Mouse (Mus musculus): ENCODE measurements at regions not wholly inside any gene's neighbourhood (a gene's known extent, or its start where the extent isn't known, plus 50 kb on each side); places are given as distances from the start of the nearest gene placed in this dataset.

DNA sequence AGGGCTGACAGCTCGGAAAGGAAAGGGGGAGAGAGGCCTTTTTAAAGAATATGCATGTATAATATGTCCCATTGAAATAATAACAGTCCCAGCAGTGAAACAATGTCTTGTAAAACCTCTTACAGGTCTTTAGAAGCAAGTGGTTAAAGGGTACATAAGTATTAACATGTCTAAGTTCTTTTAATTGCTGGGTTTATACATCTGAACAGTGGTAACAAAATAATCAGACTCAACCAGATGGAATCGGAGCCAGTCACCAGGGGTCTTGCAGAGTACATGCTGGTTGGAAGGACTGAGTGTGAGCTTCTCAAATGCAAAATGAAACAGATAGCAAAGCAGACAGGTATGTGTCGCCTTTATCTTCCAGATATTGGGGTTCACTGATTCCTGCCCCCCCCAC is 317.3 kb downstream of the Nsun3 start:
- no peaks in the 10 kb centered on the region for H3K27me3 ChIP-seq
- WGBS, result 57% methylated on average over 3 of the region's 3 CpGs
- no peak for ATAC-seq (replicated peaks; ENCODE audit: insufficient number of reproducible peaks, insufficient read depth, low FRiP score, low read depth)
- H3K4me3 ChIP-seq, result no peak overlapping the region
- H3K36me3 ChIP-seq, result no peaks in the 10 kb centered on the region
- no peak overlapping the region for H3K9ac ChIP-seq
- no peak overlapping the region for H3K4me2 ChIP-seq
- no peak overlapping the region for H3K27ac ChIP-seq
- H3K9me3 ChIP-seq (replicated peaks), result no peaks in the 10 kb centered on the region
- no peaks in the 10 kb centered on the region for H3K4me1 ChIP-seq (replicated peaks)

GRCm38 (mm10) chr16:62468846-62469245 is 317.8 kb downstream of the Nsun3 start:
- no peaks in the 10 kb centered on the region for H3K9me3 ChIP-seq (replicated peaks)
- no peak overlapping the region for H3K27ac ChIP-seq
- H3K4me1 ChIP-seq (replicated peaks), result no peaks in the 10 kb centered on the region
- WGBS, result 40% methylated on average over 3 of the region's 3 CpGs
- no peak for ATAC-seq (replicated peaks; ENCODE audit: insufficient number of reproducible peaks, insufficient read depth, low FRiP score, low read depth)
- H3K9ac ChIP-seq, result no peak overlapping the region
- H3K36me3 ChIP-seq, result no peaks in the 10 kb centered on the region
- no peak overlapping the region for H3K4me3 ChIP-seq
- no peak overlapping the region for H3K4me2 ChIP-seq
- H3K27me3 ChIP-seq, result no peaks in the 10 kb centered on the region

DNA sequence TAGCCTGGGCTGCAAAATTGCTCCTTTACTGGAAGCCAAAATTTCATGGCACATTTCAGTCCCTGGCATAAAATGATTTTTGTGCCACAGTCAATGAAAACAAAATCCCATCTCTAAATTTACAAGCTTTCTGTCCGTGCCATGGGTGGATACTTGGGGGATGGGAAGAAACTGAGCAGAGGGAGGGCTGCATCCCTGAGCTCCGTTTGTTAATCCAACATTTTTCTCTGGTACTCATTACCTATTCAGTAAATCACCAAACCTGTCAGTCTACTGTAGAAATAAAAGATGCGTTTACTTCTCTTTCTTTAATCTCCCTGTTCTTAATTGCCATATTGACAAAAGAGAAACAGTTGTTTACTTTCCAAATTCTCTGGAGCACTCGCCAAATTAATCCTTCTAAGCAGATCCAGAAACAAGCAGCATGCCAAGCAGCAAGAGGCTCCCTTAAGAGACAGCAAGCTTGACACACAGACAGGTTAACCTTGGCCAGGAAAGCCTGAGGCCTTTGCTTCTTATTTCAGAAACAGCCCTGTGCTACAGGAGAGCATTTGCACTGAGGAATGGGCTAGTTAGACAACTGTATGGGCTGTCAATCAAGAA is 326.6 kb downstream of the Nsun3 start:
- no peak for ATAC-seq (replicated peaks; ENCODE audit: insufficient number of reproducible peaks, insufficient read depth, low FRiP score, low read depth)
- no peaks in the 10 kb centered on the region for H3K36me3 ChIP-seq
- H3K27ac ChIP-seq, result no peak overlapping the region
- H3K4me3 ChIP-seq, result no peak overlapping the region
- no peak overlapping the region for H3K9ac ChIP-seq
- no peaks in the 10 kb centered on the region for H3K27me3 ChIP-seq
- H3K4me1 ChIP-seq (replicated peaks), result no peaks in the 10 kb centered on the region
- H3K4me2 ChIP-seq, result no peak overlapping the region
- 50% methylated on average over 4 of the region's 4 CpGs for WGBS
- H3K9me3 ChIP-seq (replicated peaks), result no peaks in the 10 kb centered on the region

DNA sequence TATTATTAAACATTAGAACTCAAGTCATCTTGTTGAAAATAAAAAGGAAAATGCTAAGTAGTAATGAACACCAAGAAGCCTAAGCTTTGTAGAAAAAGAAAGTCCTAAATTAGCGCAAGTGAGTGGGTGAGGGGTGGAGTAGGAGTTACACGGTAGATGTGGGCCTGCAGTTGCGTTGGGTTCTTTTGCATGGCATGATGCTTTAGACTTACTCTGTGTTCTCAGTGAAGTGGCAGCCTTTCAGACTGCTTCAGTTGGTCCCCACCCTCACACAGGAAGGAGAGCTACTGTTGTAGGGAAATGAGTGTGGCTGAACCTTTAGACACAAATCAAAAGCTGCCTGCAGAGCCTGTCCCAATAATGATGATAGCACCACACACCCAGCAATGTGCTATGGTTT is 336.9 kb downstream of the Nsun3 start:
- Histone ChIP-seq H3K9me3 (replicated peaks) (no peaks in the 10 kb centered on the region), H3K27ac (no peak overlapping the region), H3K4me3 (no peak overlapping the region), H3K27me3 (no peaks in the 10 kb centered on the region), H3K36me3 (no peaks in the 10 kb centered on the region), H3K4me2 (no peak overlapping the region), H3K4me1 (replicated peaks) (no peaks in the 10 kb centered on the region), H3K9ac (no peak overlapping the region)
- 85% methylated on average over 3 of the region's 3 CpGs for WGBS
- no peak for ATAC-seq (replicated peaks; ENCODE audit: insufficient number of reproducible peaks, insufficient read depth, low FRiP score, low read depth)

- H3K9me3 ChIP-seq (replicated peaks), result no peaks in the 10 kb centered on the region
- ATAC-seq (replicated peaks; ENCODE audit: insufficient number of reproducible peaks, insufficient read depth, low FRiP score, low read depth), result no peak
- H3K27me3 ChIP-seq, result no peaks in the 10 kb centered on the region
- 79% methylated on average over 3 of the region's 3 CpGs for WGBS
- H3K27ac ChIP-seq, result no peak overlapping the region
- no peak overlapping the region for H3K4me3 ChIP-seq
- H3K36me3 ChIP-seq, result no peaks in the 10 kb centered on the region
- H3K9ac ChIP-seq, result no peak overlapping the region
- H3K4me1 ChIP-seq (replicated peaks), result no peaks in the 10 kb centered on the region
- no peak overlapping the region for H3K4me2 ChIP-seq
These were observed 339.2 kb downstream of the Nsun3 start for GRCm38 (mm10) chr16:62447380-62447779.

- Histone ChIP-seq H3K27me3 (no peaks in the 10 kb centered on the region), H3K4me3 (no peak overlapping the region), H3K9ac (no peak overlapping the region), H3K9me3 (replicated peaks) (no peaks in the 10 kb centered on the region), H3K4me1 (replicated peaks) (no peaks in the 10 kb centered on the region), H3K4me2 (no peak overlapping the region), H3K27ac (no peak overlapping the region), H3K36me3 (no peaks in the 10 kb centered on the region)
- ATAC-seq (replicated peaks; ENCODE audit: insufficient number of reproducible peaks, insufficient read depth, low FRiP score, low read depth), result no peak
- 67% methylated on average over 4 of the region's 4 CpGs for WGBS
These were observed 345.4 kb downstream of the Nsun3 start for GRCm38 (mm10) chr16:62441197-62441596.

DNA sequence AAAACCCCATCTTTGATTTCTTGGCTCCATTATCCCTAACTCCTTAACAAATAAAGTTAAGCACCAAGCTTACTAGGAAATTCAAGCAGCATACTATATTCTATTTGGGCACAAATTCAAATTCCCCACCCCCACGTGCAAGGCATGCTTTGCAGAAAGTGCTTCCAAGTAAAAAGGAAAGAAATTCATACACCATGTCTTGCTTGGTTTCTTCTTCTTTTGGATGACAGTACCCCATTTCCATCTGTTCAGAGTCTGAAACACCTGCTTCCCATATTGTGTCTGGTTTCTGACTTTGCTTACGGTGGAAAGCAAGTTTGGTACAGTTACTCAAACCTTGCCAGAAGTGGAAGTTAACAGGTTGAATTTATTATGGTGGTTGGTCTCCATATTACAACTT is 353.5 kb downstream of the Nsun3 start:
- Histone ChIP-seq H3K36me3 (no peaks in the 10 kb centered on the region), H3K9me3 (replicated peaks) (no peaks in the 10 kb centered on the region), H3K27me3 (no peaks in the 10 kb centered on the region), H3K4me3 (no peak overlapping the region), H3K9ac (no peak overlapping the region), H3K4me1 (replicated peaks) (no peaks in the 10 kb centered on the region), H3K27ac (no peak overlapping the region), H3K4me2 (no peak overlapping the region)
- no peak for ATAC-seq (replicated peaks; ENCODE audit: insufficient number of reproducible peaks, insufficient read depth, low FRiP score, low read depth)
- WGBS, result 80% methylated on average over 2 of the region's 2 CpGs

DNA sequence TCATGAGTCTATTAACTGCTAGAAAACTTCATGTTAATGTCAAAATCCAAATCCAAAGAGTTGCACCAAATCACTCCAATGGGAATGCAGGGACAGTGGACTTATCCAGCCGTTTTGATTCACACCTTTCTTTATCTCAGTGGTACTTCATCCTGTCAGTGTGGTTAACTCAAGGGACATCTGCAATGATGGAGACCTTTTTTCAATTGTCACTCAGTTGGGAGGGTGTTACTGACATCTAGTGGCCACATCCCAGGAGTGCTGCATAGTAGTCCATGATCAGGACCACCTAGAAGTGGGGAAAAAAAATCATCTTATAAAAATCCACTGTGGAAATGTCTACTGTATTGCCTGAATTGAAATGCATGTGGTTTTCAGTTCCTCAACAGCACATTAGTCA is 372.1 kb downstream of the Nsun3 start:
- Histone ChIP-seq H3K27ac (no peak overlapping the region), H3K4me2 (no peak overlapping the region), H3K4me3 (no peak overlapping the region), H3K27me3 (no peaks in the 10 kb centered on the region), H3K36me3 (no peaks in the 10 kb centered on the region), H3K9me3 (replicated peaks) (no peaks in the 10 kb centered on the region), H3K4me1 (replicated peaks) (no peaks in the 10 kb centered on the region), H3K9ac (no peak overlapping the region)
- 8% methylated on average over 1 of the region's 1 CpGs for WGBS
- ATAC-seq (replicated peaks; ENCODE audit: insufficient number of reproducible peaks, insufficient read depth, low FRiP score, low read depth), result no peak

- H3K9ac ChIP-seq, result no peak overlapping the region
- no peak overlapping the region for H3K4me2 ChIP-seq
- 34% methylated on average over 3 of the region's 3 CpGs for WGBS
- peak; percentile 86 for ATAC-seq (replicated peaks; ENCODE audit: insufficient number of reproducible peaks, insufficient read depth, low FRiP score, low read depth)
- no peak overlapping the region for H3K4me3 ChIP-seq
- no peak overlapping the region for H3K27ac ChIP-seq
- H3K4me1 ChIP-seq (replicated peaks), result no peaks in the 10 kb centered on the region
- H3K36me3 ChIP-seq, result no peaks in the 10 kb centered on the region
- no peaks in the 10 kb centered on the region for H3K27me3 ChIP-seq
- no peaks in the 10 kb centered on the region for H3K9me3 ChIP-seq (replicated peaks)
These were observed 379.0 kb downstream of the Nsun3 start for GRCm38 (mm10) chr16:62407526-62408165.

GRCm38 (mm10) chr16:62406458-62406857 is 380.2 kb downstream of the Nsun3 start:
- no peaks in the 10 kb centered on the region for H3K36me3 ChIP-seq
- 69% methylated on average over 2 of the region's 2 CpGs for WGBS
- H3K9me3 ChIP-seq (replicated peaks), result no peaks in the 10 kb centered on the region
- no peaks in the 10 kb centered on the region for H3K27me3 ChIP-seq
- no peaks in the 10 kb centered on the region for H3K4me1 ChIP-seq (replicated peaks)
- H3K4me2 ChIP-seq, result no peak overlapping the region
- no peak overlapping the region for H3K4me3 ChIP-seq
- no peak overlapping the region for H3K9ac ChIP-seq
- ATAC-seq (replicated peaks; ENCODE audit: insufficient number of reproducible peaks, insufficient read depth, low FRiP score, low read depth), result no peak
- H3K27ac ChIP-seq, result no peak overlapping the region

- H3K9me3 ChIP-seq (replicated peaks), result no peaks in the 10 kb centered on the region
- no peak overlapping the region for H3K9ac ChIP-seq
- no peaks in the 10 kb centered on the region for H3K36me3 ChIP-seq
- ATAC-seq (replicated peaks; ENCODE audit: insufficient number of reproducible peaks, insufficient read depth, low FRiP score, low read depth), result no peak
- H3K4me3 ChIP-seq, result no peak overlapping the region
- H3K4me2 ChIP-seq, result no peak overlapping the region
- H3K27me3 ChIP-seq, result no peaks in the 10 kb centered on the region
- no peak overlapping the region for H3K27ac ChIP-seq
- H3K4me1 ChIP-seq (replicated peaks), result no peaks in the 10 kb centered on the region
These were observed 429.3 kb downstream of the Nsun3 start for GRCm38 (mm10) chr16:62357279-62357678.

DNA sequence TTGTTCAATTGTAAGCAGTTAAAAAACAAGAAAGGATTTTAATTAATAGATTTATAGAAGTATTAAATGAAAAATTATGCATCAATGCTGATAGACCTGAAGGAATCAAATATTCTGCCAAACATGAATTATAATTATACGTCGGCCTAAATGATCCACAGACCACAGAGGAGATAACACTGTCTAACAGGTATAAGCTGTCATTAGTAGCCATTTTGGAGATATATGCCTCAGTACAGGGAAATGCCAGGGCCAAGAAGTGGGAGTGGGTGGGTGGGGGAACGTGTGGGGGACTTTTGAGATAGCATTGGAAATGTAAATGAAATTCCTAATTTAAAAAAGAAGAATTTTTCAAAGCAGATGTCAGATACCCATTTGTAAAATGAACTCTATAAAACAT is 430.3 kb downstream of the Nsun3 start:
- Histone ChIP-seq H3K27me3 (no peaks in the 10 kb centered on the region), H3K4me3 (no peak overlapping the region), H3K9ac (no peak overlapping the region), H3K4me2 (no peak overlapping the region), H3K4me1 (replicated peaks) (no peaks in the 10 kb centered on the region), H3K36me3 (no peaks in the 10 kb centered on the region), H3K27ac (no peak overlapping the region), H3K9me3 (replicated peaks) (no peaks in the 10 kb centered on the region)
- ATAC-seq (replicated peaks; ENCODE audit: insufficient number of reproducible peaks, insufficient read depth, low FRiP score, low read depth), result no peak
- 72% methylated on average over 3 of the region's 3 CpGs for WGBS
